Mouse (Mus musculus) left cerebral cortex, postnatal 4 days (tissue): ENCODE data around the gene Cebpg. TPM values are rescaled to one million over a fixed set of nuclear protein-coding genes. Genes with fewer than 3 reads are reported as not detected.
A peak's percentile ranks its signal among the peaks of the same experiment; 100 is the strongest.

Experiments used
- DNase-seq: peaks from one replicate; pipeline ENCODE4 v3.0.0-alpha.2; 2022
- intact Hi-C: fragments of 180-260 bp; cut with DNase I; formaldehyde crosslinking; loops from one replicate; pipeline ENCODE4 v1.15.1; 2025
- microRNA-seq: library from miRNA; unstranded; fragments of <30 nt; microRNA quantifications from one replicate; pipeline ENCODE4 v1.2.0, GENCODE M21; 2022
- total RNA-seq, 2 experiments: library from RNA; stranded (reverse); gene quantifications; 2 replicates each; pipeline ENCODE4 v1.2.3; 2021

The Cebpg gene
- total RNA-seq, 2 experiments from 2014 or later = 26.4 to 27.4 TPM

DNA sequence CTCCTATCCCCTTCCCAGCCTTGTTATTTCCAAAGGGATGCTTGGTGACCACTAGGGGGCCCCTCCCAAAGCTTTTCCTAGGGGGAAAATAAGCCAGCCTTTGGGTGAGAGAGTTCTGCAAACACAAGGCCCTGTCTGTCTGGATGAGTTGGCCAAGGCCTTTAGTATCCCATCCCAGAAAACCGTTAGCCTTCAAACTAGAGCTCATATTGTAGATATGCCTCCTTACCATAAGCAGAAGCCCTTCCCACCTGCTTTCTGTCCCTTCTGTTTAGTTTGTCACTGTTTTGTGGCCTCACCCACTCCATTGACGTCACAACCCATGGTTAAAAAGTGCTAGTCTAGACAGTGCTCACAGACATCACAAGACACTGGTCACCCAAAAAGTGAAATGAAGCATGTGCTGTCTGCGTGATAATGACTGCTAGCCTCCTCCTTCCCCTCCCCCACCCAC is 29.5 kb downstream of the Cebpg start:
- intact Hi-C loops = loop anchor here (5.0 kb wide), 1 partner anchor 145 kb away; no protein-coding TSS in a partner anchor
- peak; percentile 66 for DNase-seq

DNA sequence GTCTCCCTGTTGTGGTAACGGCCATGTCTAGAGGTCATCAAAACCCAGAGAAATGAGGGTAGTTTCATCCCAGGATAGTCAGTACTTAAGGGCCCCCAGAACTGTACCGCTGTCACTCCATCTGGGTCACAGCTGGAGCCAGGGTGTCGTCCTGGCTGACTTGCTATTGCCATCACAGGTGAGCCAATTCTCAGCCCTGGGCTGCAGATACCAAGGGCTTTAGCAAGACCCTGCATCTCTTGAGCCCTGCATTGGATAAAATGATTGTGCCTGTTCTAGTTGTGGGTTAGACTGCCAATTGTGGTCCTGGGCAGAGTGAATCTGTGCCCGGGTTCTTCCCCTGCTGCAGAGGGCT is 30.1 kb downstream of the Cebpg start:
- intact Hi-C loops = loop anchor here (5.0 kb wide), 1 partner anchor 146 kb away; no protein-coding TSS in a partner anchor
- DNase-seq = no peak

DNA sequence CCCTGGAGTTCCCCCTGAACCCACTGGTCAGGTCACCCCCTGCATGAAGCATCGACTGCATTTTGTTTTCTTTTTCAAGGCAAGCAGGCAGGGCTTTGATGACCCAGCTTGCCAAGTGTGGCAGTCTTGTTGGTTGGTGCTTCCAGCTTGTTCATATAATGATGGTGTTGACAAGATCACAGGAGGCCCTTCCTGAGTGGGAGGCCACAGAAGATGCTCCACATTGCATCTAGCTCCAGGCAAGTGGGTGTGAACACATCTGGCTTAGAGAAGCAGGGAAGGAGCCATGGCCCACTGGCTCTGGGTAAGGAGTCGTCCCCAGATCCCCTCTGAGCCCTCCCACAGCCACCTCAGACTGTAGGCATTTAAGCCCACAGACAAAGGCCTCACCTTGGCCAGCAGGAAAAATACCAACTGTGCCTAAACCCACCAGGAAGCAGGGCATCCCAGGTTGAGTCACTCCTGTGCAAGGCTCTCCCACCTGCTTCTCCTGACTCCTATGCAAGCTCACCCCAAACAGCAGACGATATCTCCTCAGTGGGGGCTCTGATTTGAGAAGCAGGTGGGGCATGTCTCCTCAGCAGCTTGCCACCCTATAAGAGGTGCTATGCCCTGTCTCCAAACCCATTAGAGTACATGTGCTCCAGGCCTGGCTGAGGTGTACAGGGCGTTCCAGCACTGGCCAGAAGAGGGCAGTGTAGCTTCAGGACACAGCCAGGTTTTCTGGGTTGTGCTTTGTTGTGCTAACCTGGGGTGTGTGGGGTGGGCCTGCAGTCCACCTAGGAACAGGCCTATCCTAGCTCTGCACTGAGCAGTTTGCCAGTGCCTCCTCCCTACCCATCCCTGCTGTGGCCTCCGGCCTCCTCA is 30.7 kb downstream of the Cebpg start:
- intact Hi-C loops = loop anchor here (5.0 kb wide), 1 partner anchor 147 kb away; no protein-coding TSS in a partner anchor

DNA sequence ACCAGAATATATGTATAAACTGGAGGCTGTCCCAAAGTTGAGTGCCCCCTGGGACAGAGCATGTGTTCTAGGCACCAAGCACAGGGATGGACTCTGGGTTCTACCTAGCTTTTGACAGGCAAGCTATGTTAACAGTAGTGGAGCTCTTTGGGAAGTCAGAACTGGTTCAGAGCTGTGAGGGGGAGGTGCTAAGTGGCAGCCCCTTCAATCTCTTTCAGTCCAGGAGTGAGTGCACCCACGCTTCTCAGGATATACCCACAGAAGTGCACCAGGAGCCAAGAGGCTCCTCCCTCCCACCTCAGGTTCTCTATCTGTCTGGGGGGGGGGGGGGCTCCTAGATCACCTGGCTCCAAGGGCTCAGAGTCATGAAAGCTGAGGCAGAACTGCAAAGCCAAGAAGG is 31.9 kb downstream of the Cebpg start:
- intact Hi-C loops = no loop called here
- DNase-seq = no peak

More for the DNA sequence above, 30.7 kb downstream of the Cebpg start:
- peak; percentile 83 for DNase-seq

DNA sequence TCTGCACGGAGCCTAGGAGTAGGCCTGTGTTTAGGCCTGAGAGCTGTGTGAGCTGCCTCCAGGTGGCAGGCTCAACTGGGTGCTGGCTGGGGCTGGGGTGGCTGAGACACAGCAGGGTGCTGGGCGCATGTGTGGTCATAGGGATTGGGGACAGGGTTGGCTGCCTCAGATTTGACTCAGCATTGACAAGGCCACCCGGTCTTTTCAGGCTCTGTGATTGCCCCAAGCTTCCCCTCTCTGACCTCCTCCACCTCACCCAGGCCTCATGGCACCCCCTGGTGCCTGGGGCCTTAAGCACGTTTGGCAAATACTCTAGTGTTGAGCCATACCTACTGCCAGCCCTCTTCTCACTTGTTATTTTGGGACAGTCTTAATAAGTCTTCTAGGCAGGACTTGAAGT is 33.1 kb downstream of the Cebpg start:
- DNase-seq = no peak
- intact Hi-C loops = no loop called here

DNA sequence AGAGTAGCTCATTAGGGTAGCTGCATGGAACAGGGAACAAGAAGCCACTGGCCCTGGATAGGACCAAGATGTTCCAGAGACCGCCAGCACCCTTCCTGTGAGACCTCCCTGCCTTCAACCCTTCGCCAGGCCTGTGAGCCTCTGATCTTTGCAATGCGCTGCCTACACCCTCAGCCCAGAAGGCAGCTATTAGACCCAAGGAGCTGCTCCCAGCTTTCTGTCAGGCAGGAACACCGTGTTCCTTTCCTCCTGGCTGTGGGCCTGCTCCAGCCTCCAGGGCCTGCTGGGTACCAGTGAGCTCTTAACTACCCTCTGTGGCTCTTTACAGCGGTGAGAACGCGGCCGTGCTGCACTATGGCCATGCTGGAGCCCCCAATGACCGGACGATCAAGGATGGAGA is 35.0 kb downstream of the Cebpg start:
- DNase-seq = no peak
- intact Hi-C loops = no loop called here

DNA sequence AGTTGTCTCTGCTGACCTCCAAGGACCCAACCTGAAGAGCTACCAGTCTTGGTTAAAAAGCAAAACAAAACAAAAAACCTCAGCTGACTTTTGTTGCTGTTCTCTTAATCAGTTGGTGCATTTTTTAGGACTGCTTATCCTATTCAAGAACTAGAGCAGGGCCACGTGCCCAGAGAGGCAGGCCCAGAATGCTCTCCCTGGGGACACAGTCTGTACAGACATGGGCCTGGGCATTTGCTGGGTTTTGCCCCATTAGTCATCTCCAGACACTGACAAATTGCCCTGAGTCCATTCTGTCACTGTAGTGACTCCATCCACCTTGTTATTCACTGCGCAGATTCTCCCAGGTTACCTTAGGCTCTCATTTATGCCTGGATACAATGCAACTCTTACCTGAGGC is 41.1 kb downstream of the Cebpg start:
- intact Hi-C loops = no loop called here
- no peak for DNase-seq

DNA sequence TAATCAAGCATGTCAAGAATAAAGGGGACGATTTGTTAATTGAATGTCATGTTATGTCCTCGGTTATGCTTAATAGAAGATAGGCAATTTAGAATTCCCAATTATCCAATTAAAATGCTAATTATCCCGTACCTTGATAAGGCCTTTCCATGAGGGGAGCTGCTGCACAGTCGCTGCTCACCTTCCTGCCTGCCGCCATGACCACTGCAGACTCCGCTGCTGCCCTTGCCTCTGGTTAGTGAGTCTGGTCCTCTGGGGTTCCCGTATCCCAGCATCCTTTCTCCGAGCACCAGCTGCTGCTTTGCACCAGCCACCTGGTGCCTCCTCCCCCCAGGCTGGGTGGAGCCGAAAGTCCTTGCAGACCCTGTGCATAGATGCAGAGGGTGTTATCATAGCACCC is 43.1 kb downstream of the Cebpg start:
- intact Hi-C loops = no loop called here
- DNase-seq = no peak

DNA sequence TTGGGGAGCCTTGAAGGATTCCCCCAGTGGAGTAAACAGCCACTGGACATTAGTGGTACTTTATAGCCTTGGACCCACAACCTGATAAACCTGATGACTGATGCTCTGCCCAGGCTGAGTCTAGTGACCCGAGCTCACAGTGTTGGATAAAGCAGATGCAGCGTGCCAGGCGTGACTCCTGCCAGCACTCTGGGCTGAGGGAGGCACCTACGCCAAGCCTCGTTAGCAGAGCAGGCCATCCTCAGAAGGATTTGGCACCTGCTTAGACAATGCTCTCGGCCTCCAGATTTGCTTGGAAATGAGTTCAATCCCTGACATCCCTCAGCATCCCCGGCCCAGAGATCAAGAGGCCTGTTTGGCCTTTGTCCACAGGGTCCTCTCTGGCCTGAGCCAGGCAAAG is 49.7 kb downstream of the Cebpg start:
- DNase-seq = peak; percentile 50
- intact Hi-C loops = no loop called here

DNA sequence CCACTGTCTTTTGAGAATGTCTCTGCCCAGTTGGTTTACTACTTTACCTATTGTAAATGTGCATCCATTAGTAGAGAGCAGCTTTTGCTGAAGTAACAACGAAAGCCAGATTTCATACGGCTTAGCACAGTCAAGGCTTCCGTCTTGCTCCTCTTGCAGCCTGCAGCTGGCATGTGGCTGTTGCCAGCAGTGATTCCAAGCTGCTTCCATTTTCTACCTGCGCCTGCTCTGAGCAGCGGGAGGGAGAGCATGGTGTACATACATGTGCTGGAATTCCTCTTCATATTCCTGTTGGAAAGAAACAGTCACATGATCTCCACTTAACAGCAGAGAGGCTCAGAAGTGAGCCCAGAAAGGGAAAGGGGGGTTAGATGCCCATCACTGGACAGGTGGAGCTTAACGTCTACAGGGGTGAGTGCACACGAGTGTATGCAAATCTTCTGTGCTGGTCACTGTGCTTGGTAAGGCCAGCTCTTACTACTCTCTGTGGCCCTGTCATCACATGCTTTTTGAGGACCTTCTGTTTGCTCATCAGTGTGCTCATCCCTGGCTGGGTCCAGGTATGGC is 53.1 kb downstream of the Cebpg start:
- no peak for DNase-seq
- intact Hi-C loops = no loop called here

DNA sequence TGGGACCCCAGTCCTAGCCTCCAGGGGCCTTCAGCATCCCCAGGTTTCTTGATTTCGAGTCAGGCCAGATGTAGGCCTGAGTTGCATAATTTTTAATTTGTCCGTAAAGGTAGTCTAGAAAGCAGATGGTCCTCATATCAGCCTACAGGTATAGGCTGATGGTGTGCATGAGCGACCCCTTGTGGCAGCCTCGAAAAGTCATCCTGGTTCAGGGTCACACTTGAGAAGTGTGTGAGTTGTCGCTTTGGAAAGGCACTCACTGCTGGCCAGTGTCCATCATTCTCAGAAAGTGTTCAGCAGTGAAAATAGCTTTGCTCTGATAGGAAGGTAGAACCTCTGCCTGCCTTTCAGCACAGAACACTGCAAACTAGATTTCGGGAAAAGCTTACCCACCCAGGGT is 55.5 kb downstream of the Cebpg start:
- DNase-seq = peak; percentile 66
- intact Hi-C loops = no loop called here

Small RNA genes within 50 kb of the gene (microRNA-seq; reads per million reads assigned to microRNA genes)
- not detected for gene Gm25033

Other genes starting within 250 kb of the Cebpg start
- 10 to 100 TPM; 13.4 to 14.4 TPM for gene Chst8, start 243.9 kb downstream of the Cebpg start, total RNA-seq
- gene Pepd, start 144.2 kb downstream of the Cebpg start, total RNA-seq = 10 to 100 TPM; 40.0 to 41.7 TPM
- 1 to 10 TPM; 2.0 to 2.7 TPM for gene Cebpa, start 62.7 kb upstream of the Cebpg start, total RNA-seq
- 10 to 100 TPM; 18.3 to 21.5 TPM for gene Slc7a10, start 129.8 kb upstream of the Cebpg start, total RNA-seq
- 100 to 1,000 TPM; 102 to 107 TPM for gene Lrp3, start 158.9 kb upstream of the Cebpg start, total RNA-seq